Mouse (Mus musculus) forebrain, postnatal 0 days (tissue): ENCODE measurements at regions not wholly inside any gene's neighbourhood (a gene's known extent, or its start where the extent isn't known, plus 50 kb on each side); places are given as distances from the start of the nearest gene placed in this dataset.

ENCODE experiments used
- ATAC-seq: fragments of 200-750 bp; cut with Nextera tagmentation; 2 replicates; pipeline ENCODE4 v1.8.0; 2017; ENCODE audit warnings: mild to moderate bottlenecking, moderate library complexity
- DNase-seq: peaks from one replicate; pipeline ENCODE4 v3.0.0-alpha.2; 2015
- H3K27ac ChIP-seq: fragments of 300-500 bp; sonication (generic); 2 replicates; pipeline ENCODE4 v1.5.1; 2014; ENCODE audit warnings: low read depth, mild to moderate bottlenecking, antibody characterized with exemption, low read length, moderate library complexity, mixed read lengths
- H3K27me3 ChIP-seq: fragments of 300-500 bp; sonication (generic); 2 replicates; pipeline ENCODE4 v1.6.1; 2014; ENCODE audit warnings: mild to moderate bottlenecking, low read length, mixed read lengths; ENCODE audit not compliant: insufficient read depth
- H3K36me3 ChIP-seq: fragments of 300-500 bp; sonication (generic); 2 replicates; pipeline ENCODE4 v1.6.1; 2014; ENCODE audit warnings: mild to moderate bottlenecking, moderate library complexity; ENCODE audit not compliant: insufficient read depth
- H3K4me1 ChIP-seq: fragments of 300-500 bp; sonication (generic); 2 replicates; pipeline ENCODE4 v1.6.1; 2014; ENCODE audit warnings: antibody characterized with exemption; ENCODE audit not compliant: insufficient read depth
- H3K4me2 ChIP-seq: fragments of 300-500 bp; sonication (generic); 2 replicates; pipeline ENCODE4 v1.6.1; 2014; ENCODE audit warnings: low read depth, mild to moderate bottlenecking, moderate library complexity
- H3K4me3 ChIP-seq: fragments of 300-500 bp; sonication (generic); 2 replicates; pipeline ENCODE4 v1.5.1; 2014; ENCODE audit warnings: low read depth, low read length, mixed read lengths
- H3K9ac ChIP-seq: fragments of 300-500 bp; sonication (generic); 2 replicates; pipeline ENCODE4 v1.6.1; 2014; ENCODE audit warnings: mild to moderate bottlenecking
- H3K9me3 ChIP-seq: fragments of 300-500 bp; sonication (generic); 2 replicates; pipeline ENCODE4 v1.6.1; 2016; ENCODE audit warnings: low read length
- CTCF ChIP-seq: sonication (generic); IDR thresholded peaks from 2 replicates; pipeline ENCODE4 v1.5.1; 2016; ENCODE audit warnings: antibody characterized with exemption, control low read depth, low read depth
- WGBS: fragments of 180-500 bp; shearing (Covaris S2); extraction: QIAGEN DNeasy Blood & Tissue Kit; methylation state at CpG from one replicate; pipeline ENCODE4 v1.1.7; 2014; 5-methylcytosine and 5-hydroxymethylcytosine counted together

- no peaks in the 10 kb centered on the region for H3K36me3 ChIP-seq
- 26% methylated on average over 8 of the region's 8 CpGs for WGBS
- no peak overlapping the region; the same call in 1 of the 2 replicates for H3K4me2 ChIP-seq
- ATAC-seq (no peak), DNase-seq (peak; percentile 10)
- no peaks in the 10 kb centered on the region for H3K27me3 ChIP-seq
- H3K4me1 ChIP-seq = no peaks in the 10 kb centered on the region
- H3K9me3 ChIP-seq = no peaks in the 10 kb centered on the region
- no peak overlapping the region for H3K9ac ChIP-seq
- no peak overlapping the region for H3K27ac ChIP-seq
- no peak for TF ChIP-seq CTCF
- H3K4me3 ChIP-seq = no peak overlapping the region
These were observed 151.0 kb downstream of the 1700017N19Rik start for GRCm38 (mm10) chr10:100741269-100741668.

GRCm38 (mm10) chr10:100742065-100742464 is 151.8 kb downstream of the 1700017N19Rik start:
- no peak overlapping the region for H3K4me2 ChIP-seq
- WGBS = 5% methylated on average over 7 of the region's 7 CpGs

GRCm38 (mm10) chr10:100746151-100746550 is 155.9 kb downstream of the 1700017N19Rik start:
- WGBS = 23% methylated on average over 7 of the region's 7 CpGs
- ATAC-seq = no peak
- no peak for TF ChIP-seq CTCF

More at GRCm38 (mm10) chr10:100742065-100742464, 151.8 kb downstream of the 1700017N19Rik start:
- no peak overlapping the region for H3K27ac ChIP-seq
- peak; percentile 90 for DNase-seq
- TF ChIP-seq CTCF = peak; percentile 91
- H3K9me3 ChIP-seq = no peaks in the 10 kb centered on the region
- H3K4me1 ChIP-seq = no peaks in the 10 kb centered on the region
- no peak overlapping the region for H3K4me3 ChIP-seq
- no peaks in the 10 kb centered on the region for H3K27me3 ChIP-seq
- ATAC-seq = peak; percentile 78
- H3K9ac ChIP-seq = no peak overlapping the region
- no peaks in the 10 kb centered on the region for H3K36me3 ChIP-seq

GRCm38 (mm10) chr10:100754957-100755356 is 164.7 kb downstream of the 1700017N19Rik start:
- Histone ChIP-seq H3K9ac (no peak overlapping the region), H3K27me3 (no peaks in the 10 kb centered on the region), H3K9me3 (no peaks in the 10 kb centered on the region), H3K4me1 (no peaks in the 10 kb centered on the region), H3K27ac (no peak overlapping the region), H3K4me2 (no peak overlapping the region), H3K4me3 (no peak overlapping the region), H3K36me3 (no peaks in the 10 kb centered on the region)
- WGBS = 39% methylated on average over 5 of the region's 5 CpGs
- no peak for DNase-seq
- ATAC-seq = no peak
- no peak for TF ChIP-seq CTCF

More at GRCm38 (mm10) chr10:100746151-100746550, 155.9 kb downstream of the 1700017N19Rik start:
- no peak overlapping the region for H3K4me2 ChIP-seq
- H3K27me3 ChIP-seq = no peaks in the 10 kb centered on the region
- no peaks in the 10 kb centered on the region for H3K36me3 ChIP-seq
- H3K9me3 ChIP-seq = no peaks in the 10 kb centered on the region
- no peak overlapping the region for H3K27ac ChIP-seq
- no peak overlapping the region for H3K9ac ChIP-seq
- H3K4me3 ChIP-seq = no peak overlapping the region
- no peaks in the 10 kb centered on the region for H3K4me1 ChIP-seq
- DNase-seq = no peak

GRCm38 (mm10) chr10:100774252-100774651 is 184.0 kb downstream of the 1700017N19Rik start:
- no peak overlapping the region for H3K27ac ChIP-seq
- no peak overlapping the region for H3K4me3 ChIP-seq
- H3K36me3 ChIP-seq = no peaks in the 10 kb centered on the region
- no peaks in the 10 kb centered on the region for H3K4me1 ChIP-seq
- H3K9ac ChIP-seq = no peak overlapping the region
- TF ChIP-seq CTCF = no peak
- H3K4me2 ChIP-seq = no peak overlapping the region
- no peak for ATAC-seq
- H3K9me3 ChIP-seq = no peaks in the 10 kb centered on the region
- no peaks in the 10 kb centered on the region for H3K27me3 ChIP-seq
- DNase-seq = peak; percentile 13

GRCm38 (mm10) chr10:100792166-100792565 is 201.9 kb downstream of the 1700017N19Rik start:
- Histone ChIP-seq H3K27ac (no peak overlapping the region), H3K4me1 (no peaks in the 10 kb centered on the region), H3K36me3 (no peaks in the 10 kb centered on the region), H3K27me3 (no peaks in the 10 kb centered on the region), H3K9me3 (no peaks in the 10 kb centered on the region), H3K4me3 (no peak overlapping the region), H3K9ac (no peak overlapping the region), H3K4me2 (no peak overlapping the region)
- DNase-seq (peak; percentile 16), ATAC-seq (no peak)
- 50% methylated on average over 3 of the region's 3 CpGs for WGBS
- TF ChIP-seq CTCF = no peak

- Histone ChIP-seq H3K4me2 (no peak overlapping the region), H3K9me3 (no peaks in the 10 kb centered on the region), H3K27ac (no peak overlapping the region), H3K27me3 (no peaks in the 10 kb centered on the region), H3K9ac (no peak overlapping the region), H3K4me1 (no peaks in the 10 kb centered on the region), H3K36me3 (no peaks in the 10 kb centered on the region), H3K4me3 (no peak overlapping the region)
- DNase-seq (no peak), ATAC-seq (no peak)
- 43% methylated on average over 4 of the region's 4 CpGs for WGBS
- TF ChIP-seq CTCF = no peak
These were observed 202.3 kb downstream of the 1700017N19Rik start for GRCm38 (mm10) chr10:100792569-100792968.
